Mouse (Mus musculus) lung, postnatal 0 days (tissue): Measurements from ENCODE around the gene Slc22a20.

Experiments
- CTCF ChIP-seq: IDR thresholded peaks from 2 replicates; pipeline ENCODE4 v1.5.1; 2016; ENCODE audit warnings: antibody characterized with exemption, mild to moderate bottlenecking
- EP300 ChIP-seq: IDR thresholded peaks from 2 replicates; pipeline ENCODE4 v1.6.1; 2016; ENCODE audit warnings: antibody characterized with exemption, mild to moderate bottlenecking, control low read depth

DNA sequence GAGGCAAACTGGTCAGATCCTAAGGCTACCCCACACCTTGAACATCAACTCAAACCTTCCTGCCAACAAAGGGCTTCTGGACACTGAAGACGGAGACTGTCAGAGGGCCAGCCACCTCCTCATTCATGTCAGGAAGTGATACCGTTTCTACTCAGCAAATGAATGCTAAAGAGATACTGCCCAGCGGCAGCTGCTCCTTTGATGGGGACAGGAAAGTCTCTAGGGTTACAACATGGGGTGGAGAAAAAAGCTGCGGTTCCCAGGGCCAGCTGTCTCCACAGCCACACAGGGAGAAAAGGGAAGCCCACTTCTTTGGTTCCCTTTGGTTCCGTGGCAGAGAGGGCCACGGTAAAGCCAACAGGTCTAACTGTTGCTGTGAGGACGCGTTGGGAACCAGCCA is 41.8 kb downstream of the Slc22a20 start:
- TF ChIP-seq CTCF (no peak), EP300 (no peak)
